Mouse (Mus musculus): ENCODE data around the gene Usp10. TPM values are rescaled to one million over a fixed set of nuclear protein-coding genes. Genes with fewer than 3 reads are reported as not detected.

Gene Usp10
- total and polyA plus RNA-seq, 3 experiments: 80.0 to 161 (median 152) TPM

DNA sequence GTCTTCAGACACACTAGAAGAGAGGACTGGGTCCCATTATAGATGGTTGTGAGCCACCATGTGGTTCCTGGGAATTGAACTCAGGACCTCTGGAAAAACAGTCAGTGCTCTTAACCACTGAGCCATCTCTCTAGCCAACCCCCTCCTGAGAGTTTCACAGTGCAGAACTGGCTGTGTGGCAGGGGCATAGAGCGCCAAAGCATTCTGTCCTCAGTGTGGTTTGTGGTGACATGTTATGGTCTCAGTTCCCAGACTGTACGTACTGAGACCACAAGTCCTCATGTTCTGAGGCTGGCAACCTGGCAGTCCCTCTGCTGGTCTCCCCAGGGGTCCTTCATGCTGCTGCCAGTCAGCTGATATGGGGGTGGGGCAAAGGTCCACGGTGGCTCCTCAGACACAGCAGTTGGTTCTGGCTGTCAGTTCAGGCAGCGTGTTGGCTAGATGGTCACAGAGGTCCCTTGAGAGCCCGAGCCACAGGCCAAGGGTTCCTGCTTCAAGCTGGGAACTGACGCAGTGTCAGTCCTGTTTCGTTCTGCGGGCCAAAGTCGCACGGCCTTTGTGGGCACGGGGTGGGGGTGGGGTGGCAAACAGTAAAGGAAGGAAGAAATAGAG, 68.7 kb downstream of the Usp10 start (continued):
- TF ChIP-seq KAT2A (IDR thresholded peaks at IDR 0.05; ENCODE audit: insufficient replicate concordance, low read length) (no peak), CTCF (conservative IDR thresholded peaks at IDR 0.05 in 1 of 2, IDR thresholded peaks at IDR 0.05 in 1 of 2; ENCODE audit: low read depth in 2 of 2, low read length in 2 of 2) (no peak), ETS1 (conservative IDR thresholded peaks at IDR 0.05; ENCODE audit: low read depth, low read length) (peak; percentile 25; the same call in 1 of the 2 replicates), TCF12 (IDR thresholded peaks at IDR 0.05; ENCODE audit: low read depth, low read length) (no peak), SMC3 (IDR thresholded peaks at IDR 0.05; ENCODE audit: low read depth, low read length) (no peak), UBTF (IDR thresholded peaks at IDR 0.05; ENCODE audit: low read depth, low read length) (no peak)

DNA sequence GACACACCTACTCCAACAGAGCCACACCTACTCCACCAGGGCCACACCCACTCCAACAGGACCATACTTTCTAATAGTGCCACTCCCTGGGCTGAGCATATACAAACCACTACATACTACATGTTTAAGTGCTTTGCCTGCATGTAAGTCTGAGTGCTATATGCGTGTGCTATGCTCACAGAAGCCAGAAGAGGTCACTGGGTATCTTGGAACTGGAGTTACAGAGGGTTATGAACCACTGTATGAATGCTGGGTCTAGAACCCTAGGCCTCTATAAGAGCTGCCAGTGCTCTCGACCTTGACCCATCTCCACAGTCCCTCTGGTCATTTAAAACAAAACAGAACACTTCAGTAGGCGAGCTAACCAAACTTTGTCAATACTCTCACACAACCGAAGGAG, 71.1 kb downstream of the Usp10 start:
- TF ChIP-seq RAD21 (IDR thresholded peaks at IDR 0.05; ENCODE audit: low read depth, low read length) (peak; percentile 71), CTCF (conservative IDR thresholded peaks at IDR 0.05 in 1 of 2, IDR thresholded peaks at IDR 0.05 in 1 of 2; ENCODE audit: low read depth in 2 of 2, low read length in 2 of 2) (peak; percentile 14 to 68; a peak in 2 of 4 replicates), EP300 (IDR thresholded peaks at IDR 0.05; ENCODE audit: low read length) (no peak), SMC3 (IDR thresholded peaks at IDR 0.05; ENCODE audit: low read depth, low read length) (peak; percentile 43), POLR2A (IDR thresholded peaks at IDR 0.05; ENCODE audit: low read depth, low read length) (no peak), E2F4 (IDR thresholded peaks at IDR 0.05; ENCODE audit: insufficient replicate concordance, low read depth, low read length) (no peak), USF1 (IDR thresholded peaks at IDR 0.05; ENCODE audit: low read depth, low read length) (no peak)
- H3K9me3 ChIP-seq (replicated peaks; ENCODE audit: low read length): no peaks in the 10 kb centered on the region
- peaks cover 11% of the 10 kb centered on the region for H3K27me3 ChIP-seq (replicated peaks)
- no peak overlapping the region for H3K9ac ChIP-seq (ENCODE audit: insufficient read depth, low read depth)
- H3K4me2 ChIP-seq (ENCODE audit: insufficient read depth, low read depth, poor library complexity, severe bottlenecking): no peak overlapping the region
- H3K4me1 ChIP-seq (ENCODE audit: control insufficient read depth in 1 of 2, insufficient read depth in 2 of 2): peaks cover 8 to 12% of the 10 kb centered on the region in 2 experiments
- in situ Hi-C loops (cut with MboI; ENCODE audit: low pct_ligation_motif_present, low pct_unique_long_range_greater_than_20kb, low sequenced_read_pairs) (no loop called here), dilution Hi-C loops (cut with MboI; ENCODE audit: extremely low pct_ligation_motif_present, extremely low pct_unique_long_range_greater_than_20kb, low sequenced_read_pairs) (no loop called here)
- H3K27ac ChIP-seq (ENCODE audit: insufficient read depth, low read depth): no peak overlapping the region
- no peaks in the 10 kb centered on the region for H3K79me2 ChIP-seq (replicated peaks; ENCODE audit: control insufficient read depth, extremely low read depth, insufficient read depth, poor library complexity, severe bottlenecking)
- no peak overlapping the region for H3K4me3 ChIP-seq (replicated peaks in 1 of 3; ENCODE audit: low read depth in 2 of 3, low read length in 2 of 3, poor library complexity in 1 of 3)
- DNase-seq (ENCODE audit: extremely low read depth): no peak
- H3K36me3 ChIP-seq (replicated peaks in 1 of 2; ENCODE audit: control insufficient read depth in 1 of 2, insufficient read depth in 1 of 2, low read length in 1 of 2): no peaks in the 10 kb centered on the region

DNA sequence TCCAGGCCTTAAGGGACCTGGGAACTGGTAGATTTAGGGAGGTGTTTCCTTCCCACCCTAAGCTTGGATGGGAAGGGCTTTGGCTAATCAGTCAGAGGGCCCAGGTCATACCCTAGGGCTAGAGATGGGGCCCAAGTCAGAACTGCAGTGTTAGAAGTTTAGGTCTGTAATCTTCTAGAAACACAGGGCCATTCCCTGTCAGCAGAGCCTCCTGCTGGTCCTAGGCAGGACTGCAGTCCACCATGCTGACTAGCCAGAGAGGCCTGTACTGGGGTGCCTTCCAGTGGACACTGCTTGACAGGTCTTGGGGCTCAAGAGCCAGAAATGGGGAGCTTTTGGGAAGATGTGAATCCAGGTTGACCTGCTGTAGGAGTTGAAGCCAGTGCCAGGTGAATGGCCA, 73.9 kb downstream of the Usp10 start:
- dilution Hi-C loops (cut with MboI; ENCODE audit: extremely low pct_ligation_motif_present, extremely low pct_unique_long_range_greater_than_20kb, low sequenced_read_pairs) (no loop called here), in situ Hi-C loops (cut with MboI; ENCODE audit: low pct_ligation_motif_present, low pct_unique_long_range_greater_than_20kb, low sequenced_read_pairs) (no loop called here)
- no peaks in the 10 kb centered on the region for H3K79me2 ChIP-seq (replicated peaks; ENCODE audit: control insufficient read depth, extremely low read depth, insufficient read depth, poor library complexity, severe bottlenecking)
- no peaks in the 10 kb centered on the region for H3K36me3 ChIP-seq (replicated peaks in 1 of 2; ENCODE audit: control insufficient read depth in 1 of 2, insufficient read depth in 1 of 2, low read length in 1 of 2)
- no peak overlapping the region for H3K9ac ChIP-seq (ENCODE audit: insufficient read depth, low read depth)
- TF ChIP-seq BHLHE40 (IDR thresholded peaks at IDR 0.05; ENCODE audit: low read depth, low read length) (no peak), ZKSCAN1 (IDR thresholded peaks at IDR 0.05; ENCODE audit: borderline replicate concordance, low read depth, low read length) (no peak), RAD21 (IDR thresholded peaks at IDR 0.05; ENCODE audit: low read depth, low read length) (peak; percentile 35), SMC3 (IDR thresholded peaks at IDR 0.05; ENCODE audit: low read depth, low read length) (peak; percentile 42), MAFK (IDR thresholded peaks at IDR 0.05; ENCODE audit: insufficient replicate concordance, low read length) (no peak), CTCF (conservative IDR thresholded peaks at IDR 0.05 in 1 of 2, IDR thresholded peaks at IDR 0.05 in 1 of 2; ENCODE audit: low read depth in 2 of 2, low read length in 2 of 2) (peak; percentile 19 to 52; a peak in 2 of 4 replicates), ZC3H11A (IDR thresholded peaks at IDR 0.05; ENCODE audit: low read depth, low read length) (no peak), CHD2 (IDR thresholded peaks at IDR 0.05; ENCODE audit: low read length) (no peak), MEF2A (IDR thresholded peaks at IDR 0.05; ENCODE audit: borderline replicate concordance, low read depth, low read length) (no peak)
- peaks cover 6 to 9% of the 10 kb centered on the region in 2 experiments for H3K4me1 ChIP-seq (ENCODE audit: control insufficient read depth in 1 of 2, insufficient read depth in 2 of 2)
- peaks cover 19% of the 10 kb centered on the region for H3K27me3 ChIP-seq (replicated peaks)
- H3K27ac ChIP-seq (ENCODE audit: insufficient read depth, low read depth): no peak overlapping the region
- H3K9me3 ChIP-seq (replicated peaks; ENCODE audit: low read length): no peaks in the 10 kb centered on the region
- no peak overlapping the region for H3K4me2 ChIP-seq (ENCODE audit: insufficient read depth, low read depth, poor library complexity, severe bottlenecking)
- DNase-seq (ENCODE audit: extremely low read depth): peak; percentile 16
- no peak overlapping the region for H3K4me3 ChIP-seq (replicated peaks in 1 of 3; ENCODE audit: low read depth in 2 of 3, low read length in 2 of 3, poor library complexity in 1 of 3)

All from CH12.LX (cell line).